In genomic region chr8:72239499-72240402, GRCm38 (mm10) we compare ENCODE assay signal across 7 mouse cellular contexts. TPM values are rescaled to one million over a fixed set of nuclear protein-coding genes. Genes with fewer than 3 reads are reported as not detected.
DNase-seq lines count a peak whose midpoint lies in the region; ATAC-seq lines count a peak whose summit lies in the region.

Ap1m1 (plus strand) TSS chr8:72240018.

- peak; percentile 97 for DNase-seq in adrenal gland, postnatal 25 days
- peak; percentile 100 for DNase-seq in heart, adult 11 months
- DNase-seq in kidney, adult 18-20 months: peak; percentile 97
- peak; percentile 98 for DNase-seq in limb, embryonic 11.5 days (ENCODE audit: low spot score)
- DNase-seq in midbrain, embryonic 14.5 days: peak; percentile 100
- DNase-seq in spleen, adult 18-20 months: peak; percentile 94 to 97

- ATAC-seq in embryonic facial prominence, embryonic 12.5 days (ENCODE audit: insufficient number of reproducible peaks, insufficient read depth, low FRiP score, low TSS enrichment): peak; percentile 95
- peak; percentile 98 for ATAC-seq in limb, embryonic 11.5 days (ENCODE audit: insufficient number of reproducible peaks, low FRiP score, low TSS enrichment, low read depth)
- ATAC-seq in midbrain, embryonic 14.5 days (ENCODE audit: low FRiP score, low TSS enrichment): peak; percentile 95

- peak within 1 kb of the TSS; percentile 93 for H3K27ac ChIP-seq in embryonic facial prominence, embryonic 12.5 days
- H3K27ac ChIP-seq in limb, embryonic 11.5 days (replicated peaks; ENCODE audit: low read depth, low read length): peak within 1 kb of the TSS; percentile 85
- H3K27ac ChIP-seq in midbrain, embryonic 14.5 days (replicated peaks; ENCODE audit: low read depth, low read length): peak within 1 kb of the TSS; percentile 93

- peak within 1 kb of the TSS; percentile 65 for H3K9ac ChIP-seq in embryonic facial prominence, embryonic 12.5 days
- H3K9ac ChIP-seq in limb, embryonic 11.5 days (ENCODE audit: low read length): peak within 1 kb of the TSS; percentile 65
- H3K9ac ChIP-seq in midbrain, embryonic 14.5 days (replicated peaks; ENCODE audit: low read length): peak within 1 kb of the TSS; percentile 62

- WGBS in embryonic facial prominence, embryonic 12.5 days: under 1% methylated on average over 54 of the region's 54 CpGs
- under 1% methylated on average over 54 of the region's 54 CpGs for WGBS in limb, embryonic 11.5 days
- under 1% methylated on average over 54 of the region's 54 CpGs for WGBS in midbrain, embryonic 14.5 days

- H3K9me3 ChIP-seq in embryonic facial prominence, embryonic 12.5 days: no peaks in the 10 kb centered on the region
- H3K9me3 ChIP-seq in limb, embryonic 11.5 days (ENCODE audit: control insufficient read depth, low read length): no peaks in the 10 kb centered on the region
- H3K9me3 ChIP-seq in midbrain, embryonic 14.5 days (ENCODE audit: control insufficient read depth, low read length): no peaks in the 10 kb centered on the region

- no peaks in the 10 kb centered on the region for H3K36me3 ChIP-seq in embryonic facial prominence, embryonic 12.5 days
- H3K36me3 ChIP-seq in limb, embryonic 11.5 days (ENCODE audit: control insufficient read depth, insufficient read depth, low read length): no peaks in the 10 kb centered on the region
- H3K36me3 ChIP-seq in midbrain, embryonic 14.5 days (ENCODE audit: control insufficient read depth, insufficient read depth, low read length): peaks cover 8% of the 10 kb centered on the region; the same call in 1 of the 2 replicates

- H3K4me1 ChIP-seq in embryonic facial prominence, embryonic 12.5 days: peaks cover 9% of the 10 kb centered on the region
- peaks cover 3% of the 10 kb centered on the region; the same call in 1 of the 2 replicates for H3K4me1 ChIP-seq in limb, embryonic 11.5 days (ENCODE audit: control insufficient read depth, insufficient read depth, low read length)
- H3K4me1 ChIP-seq in midbrain, embryonic 14.5 days (ENCODE audit: control insufficient read depth, insufficient read depth, low read length): peaks cover 14% of the 10 kb centered on the region

- no peaks in the 10 kb centered on the region for H3K27me3 ChIP-seq in embryonic facial prominence, embryonic 12.5 days
- no peaks in the 10 kb centered on the region for H3K27me3 ChIP-seq in limb, embryonic 11.5 days (ENCODE audit: control insufficient read depth, insufficient read depth, low read length)
- no peaks in the 10 kb centered on the region for H3K27me3 ChIP-seq in midbrain, embryonic 14.5 days (ENCODE audit: control insufficient read depth, insufficient read depth, low read length)

- peak within 1 kb of the TSS; percentile 64 for H3K4me2 ChIP-seq in embryonic facial prominence, embryonic 12.5 days (replicated peaks)
- peak within 1 kb of the TSS; percentile 64 for H3K4me2 ChIP-seq in limb, embryonic 11.5 days (ENCODE audit: low read depth, severe bottlenecking)
- peak within 1 kb of the TSS; percentile 75 for H3K4me2 ChIP-seq in midbrain, embryonic 14.5 days (ENCODE audit: low read length)

- H3K4me3 ChIP-seq in embryonic facial prominence, embryonic 12.5 days: peak within 1 kb of the TSS; percentile 73
- H3K4me3 ChIP-seq in limb, embryonic 11.5 days (ENCODE audit: low read depth, low read length): peak within 1 kb of the TSS; percentile 64
- H3K4me3 ChIP-seq in midbrain, embryonic 14.5 days (replicated peaks; ENCODE audit: low read depth, low read length): peak within 1 kb of the TSS; percentile 61

RNA-seq across cellular contexts. Expression of gene Ap1m1, which starts in this region (rescaled TPM):
- total RNA-seq in adrenal gland, postnatal 25 days (2021): 66.7 and 68.8 TPM in 2 replicates
- 135 TPM in 2 replicates for polyA plus RNA-seq in embryonic facial prominence, embryonic 12.5 days (2016; fragmentation: Nextera tagmentation; extraction: Ambion mirVana)
- 117 and 118 TPM in 2 replicates for polyA plus RNA-seq in limb, embryonic 11.5 days (2014; fragmentation: Nextera tagmentation; extraction: Ambion mirVana)
- polyA plus RNA-seq in midbrain, embryonic 14.5 days (2014; fragmentation: Nextera tagmentation; extraction: Ambion mirVana): 235 and 260 TPM in 2 replicates

Comparison
In these comparisons a context has a peak if more than half of its experiments do, and no peak if none do; other contexts are left out.
1. Peak in every context shown above with its lines: DNase-seq, ATAC-seq, H3K4me3 ChIP-seq and H3K27ac ChIP-seq.